Mouse (Mus musculus): ENCODE measurements at regions not wholly inside any gene's neighbourhood (a gene's known extent, or its start where the extent isn't known, plus 50 kb on each side); places are given as distances from the start of the nearest gene placed in this dataset.

DNA sequence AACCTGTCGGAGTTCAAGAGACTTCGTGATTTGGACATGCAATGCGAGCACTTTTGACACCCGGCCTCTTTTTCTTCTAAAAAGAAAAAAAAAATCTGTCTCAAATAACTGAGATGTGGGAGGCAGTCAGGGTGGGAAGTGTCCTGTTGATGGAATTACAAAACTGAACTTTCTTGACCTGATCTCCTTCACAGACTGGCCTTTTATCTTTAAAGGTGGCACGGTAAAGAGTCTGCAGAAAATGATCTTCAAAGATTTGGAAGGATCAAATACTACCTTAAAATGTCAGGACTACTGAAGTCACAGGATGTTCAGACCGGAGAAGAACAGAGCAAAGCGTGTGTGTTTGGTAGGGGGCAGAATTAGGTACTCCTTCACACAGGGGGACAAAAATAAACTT, 248.0 kb upstream of the Usp25 start:
- Histone ChIP-seq H3K4me3 (ENCODE audit: insufficient read depth in 1 of 2, low read depth in 1 of 2, low read length in 2 of 2, poor library complexity in 1 of 2, severe bottlenecking in 1 of 2) (no peak overlapping the region), H3K27ac (ENCODE audit: insufficient read depth, low read depth, low read length, poor library complexity, severe bottlenecking) (no peak overlapping the region), H3K4me1 (ENCODE audit: control insufficient read depth in 2 of 2, insufficient read depth in 2 of 2, low read length in 2 of 2, poor library complexity in 1 of 2) (no peaks in the 10 kb centered on the region), H3K36me3 (ENCODE audit: control insufficient read depth, insufficient read depth, low read length, poor library complexity, severe bottlenecking) (no peaks in the 10 kb centered on the region), H3K9ac (ENCODE audit: insufficient read depth, low read depth, low read length, poor library complexity, severe bottlenecking) (no peak overlapping the region), H3K9me3 (ENCODE audit: control insufficient read depth, insufficient read depth, low read depth, low read length) (no peaks in the 10 kb centered on the region)
- TF ChIP-seq ZC3H11A (IDR thresholded peaks at IDR 0.05; ENCODE audit: borderline replicate concordance, low read depth, low read length) (no peak), ZNF384 (IDR thresholded peaks at IDR 0.05; ENCODE audit: low read depth, low read length) (no peak), MAFK (IDR thresholded peaks at IDR 0.05; ENCODE audit: insufficient read depth, low read depth, low read length) (no peak), HCFC1 (IDR thresholded peaks at IDR 0.05; ENCODE audit: borderline replicate concordance, insufficient read depth, low read length) (no peak), CHD2 (IDR thresholded peaks at IDR 0.05; ENCODE audit: low read depth, low read length) (no peak)
- in situ Hi-C loops (cut with MboI; ENCODE audit: low sequenced_read_pairs in 2 of 2, unreplicated experiment in 2 of 2), result no loop called here
- no peak for DNase-seq (ENCODE audit: low read depth, low spot score)

DNA sequence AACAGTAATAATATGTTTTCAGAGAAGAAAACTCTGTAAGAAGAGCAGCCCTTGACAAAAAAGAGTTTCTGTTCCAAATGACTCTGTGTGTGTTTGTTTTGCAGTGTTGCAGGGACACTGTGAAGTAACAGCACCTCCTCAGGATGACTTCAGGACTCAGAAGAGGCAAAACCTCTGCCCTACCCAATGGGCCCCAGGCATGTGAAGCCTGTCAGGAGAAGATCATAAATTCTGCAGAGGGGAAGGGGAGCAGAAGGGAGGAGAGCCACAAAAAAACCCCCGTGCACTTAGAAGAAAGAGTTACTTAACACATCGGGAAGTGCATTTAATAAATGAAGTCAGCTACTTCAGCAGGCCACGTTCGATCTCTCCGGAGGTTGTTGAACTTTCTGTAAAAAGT, 248.5 kb upstream of the Usp25 start:
- H3K27ac ChIP-seq (ENCODE audit: insufficient read depth, low read depth, low read length, poor library complexity, severe bottlenecking), result no peak overlapping the region
- no peak overlapping the region for H3K4me3 ChIP-seq (ENCODE audit: insufficient read depth in 1 of 2, low read depth in 1 of 2, low read length in 2 of 2, poor library complexity in 1 of 2, severe bottlenecking in 1 of 2)
- DNase-seq (ENCODE audit: low read depth, low spot score), result no peak
- H3K9ac ChIP-seq (ENCODE audit: insufficient read depth, low read depth, low read length, poor library complexity, severe bottlenecking), result no peak overlapping the region
- TF ChIP-seq CHD2 (IDR thresholded peaks at IDR 0.05; ENCODE audit: low read depth, low read length) (no peak), ZC3H11A (IDR thresholded peaks at IDR 0.05; ENCODE audit: borderline replicate concordance, low read depth, low read length) (no peak)
- no peaks in the 10 kb centered on the region for H3K36me3 ChIP-seq (ENCODE audit: control insufficient read depth, insufficient read depth, low read length, poor library complexity, severe bottlenecking)
- H3K9me3 ChIP-seq (ENCODE audit: control insufficient read depth, insufficient read depth, low read depth, low read length), result no peaks in the 10 kb centered on the region
- in situ Hi-C loops (cut with MboI; ENCODE audit: low sequenced_read_pairs in 2 of 2, unreplicated experiment in 2 of 2), result no loop called here
- no peaks in the 10 kb centered on the region for H3K4me1 ChIP-seq (ENCODE audit: control insufficient read depth in 2 of 2, insufficient read depth in 2 of 2, low read length in 2 of 2, poor library complexity in 1 of 2)

DNA sequence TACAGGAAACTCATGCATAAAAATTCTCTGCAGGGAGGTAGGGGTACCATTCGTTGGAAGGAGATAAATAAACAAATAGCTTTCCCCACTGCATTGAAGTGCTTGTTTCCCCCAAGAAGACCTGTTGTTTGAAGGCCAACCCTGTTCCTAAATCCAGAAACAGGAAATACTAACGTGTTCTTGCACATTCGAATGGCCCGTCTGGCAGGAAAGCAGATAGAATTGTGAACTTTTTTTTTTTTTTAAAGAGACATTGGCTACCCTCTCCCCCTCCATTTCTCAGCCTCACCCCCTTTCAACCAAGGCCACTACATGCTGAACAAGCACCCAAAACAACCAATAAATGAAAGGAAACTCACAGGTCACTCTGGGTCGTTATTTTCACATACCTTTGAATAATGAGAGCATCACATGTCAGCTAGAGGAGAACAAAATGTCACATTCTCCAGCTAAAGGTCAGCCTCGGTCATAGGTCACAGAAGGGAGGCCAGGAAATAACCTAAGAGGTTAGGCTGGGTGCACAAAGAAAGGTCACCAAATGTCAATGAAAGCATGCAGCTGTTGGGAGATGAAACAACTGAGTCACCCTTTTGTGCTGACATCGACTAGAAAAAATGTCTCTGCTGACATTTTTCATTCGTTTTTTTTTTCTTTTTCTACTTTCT, 250.8 kb upstream of the Usp25 start:
- Histone ChIP-seq H3K4me3 (ENCODE audit: insufficient read depth in 1 of 2, low read depth in 1 of 2, low read length in 2 of 2, poor library complexity in 1 of 2, severe bottlenecking in 1 of 2) (no peak overlapping the region), H3K9me3 (ENCODE audit: control insufficient read depth, insufficient read depth, low read depth, low read length) (no peaks in the 10 kb centered on the region), H3K9ac (ENCODE audit: insufficient read depth, low read depth, low read length, poor library complexity, severe bottlenecking) (no peak overlapping the region), H3K36me3 (ENCODE audit: control insufficient read depth, insufficient read depth, low read length, poor library complexity, severe bottlenecking) (no peaks in the 10 kb centered on the region), H3K27ac (ENCODE audit: insufficient read depth, low read depth, low read length, poor library complexity, severe bottlenecking) (no peak overlapping the region), H3K4me1 (ENCODE audit: control insufficient read depth in 2 of 2, insufficient read depth in 2 of 2, low read length in 2 of 2, poor library complexity in 1 of 2) (no peaks in the 10 kb centered on the region)
- TF ChIP-seq MAFK (IDR thresholded peaks at IDR 0.05; ENCODE audit: insufficient read depth, low read depth, low read length) (peak; percentile 70), ZC3H11A (IDR thresholded peaks at IDR 0.05; ENCODE audit: borderline replicate concordance, low read depth, low read length) (no peak), ZNF384 (IDR thresholded peaks at IDR 0.05; ENCODE audit: low read depth, low read length) (peak; percentile 68; the same call in 1 of the 2 replicates), CHD2 (IDR thresholded peaks at IDR 0.05; ENCODE audit: low read depth, low read length) (no peak), HCFC1 (IDR thresholded peaks at IDR 0.05; ENCODE audit: borderline replicate concordance, insufficient read depth, low read length) (no peak)
- no peak for DNase-seq (ENCODE audit: low read depth, low spot score)
- in situ Hi-C loops (cut with MboI; ENCODE audit: low sequenced_read_pairs in 2 of 2, unreplicated experiment in 2 of 2), result no loop called here

DNA sequence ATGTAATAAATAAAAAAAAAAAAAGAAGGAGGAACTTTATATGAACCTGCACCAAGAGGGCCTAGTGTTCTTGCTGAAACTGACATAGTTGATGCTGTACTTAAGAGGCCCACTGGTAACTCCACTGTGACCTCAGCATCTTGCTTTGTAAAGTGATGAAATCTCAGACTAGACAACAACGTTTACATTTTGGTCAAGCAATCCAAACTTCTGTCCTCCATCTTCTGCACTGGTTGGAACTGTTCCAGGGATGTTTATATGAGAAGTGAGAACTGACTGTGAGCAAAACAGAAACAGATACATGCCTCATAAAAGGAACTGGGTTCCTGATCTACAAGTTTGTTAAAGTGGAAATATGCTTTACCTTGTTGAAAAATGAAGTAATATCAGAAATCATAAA, 251.7 kb upstream of the Usp25 start:
- in situ Hi-C loops (cut with MboI; ENCODE audit: low sequenced_read_pairs in 2 of 2, unreplicated experiment in 2 of 2), result no loop called here
- no peak overlapping the region for H3K9ac ChIP-seq (ENCODE audit: insufficient read depth, low read depth, low read length, poor library complexity, severe bottlenecking)
- H3K27ac ChIP-seq (ENCODE audit: insufficient read depth, low read depth, low read length, poor library complexity, severe bottlenecking), result no peak overlapping the region
- DNase-seq (ENCODE audit: low read depth, low spot score), result no peak
- no peaks in the 10 kb centered on the region for H3K4me1 ChIP-seq (ENCODE audit: control insufficient read depth in 2 of 2, insufficient read depth in 2 of 2, low read length in 2 of 2, poor library complexity in 1 of 2)
- H3K36me3 ChIP-seq (ENCODE audit: control insufficient read depth, insufficient read depth, low read length, poor library complexity, severe bottlenecking), result no peaks in the 10 kb centered on the region
- no peak overlapping the region for H3K4me3 ChIP-seq (ENCODE audit: insufficient read depth in 1 of 2, low read depth in 1 of 2, low read length in 2 of 2, poor library complexity in 1 of 2, severe bottlenecking in 1 of 2)
- TF ChIP-seq HCFC1 (IDR thresholded peaks at IDR 0.05; ENCODE audit: borderline replicate concordance, insufficient read depth, low read length) (no peak), ZC3H11A (IDR thresholded peaks at IDR 0.05; ENCODE audit: borderline replicate concordance, low read depth, low read length) (no peak), MAFK (IDR thresholded peaks at IDR 0.05; ENCODE audit: insufficient read depth, low read depth, low read length) (no peak), ZNF384 (IDR thresholded peaks at IDR 0.05; ENCODE audit: low read depth, low read length) (no peak), CHD2 (IDR thresholded peaks at IDR 0.05; ENCODE audit: low read depth, low read length) (no peak)
- H3K9me3 ChIP-seq (ENCODE audit: control insufficient read depth, insufficient read depth, low read depth, low read length), result no peaks in the 10 kb centered on the region

DNA sequence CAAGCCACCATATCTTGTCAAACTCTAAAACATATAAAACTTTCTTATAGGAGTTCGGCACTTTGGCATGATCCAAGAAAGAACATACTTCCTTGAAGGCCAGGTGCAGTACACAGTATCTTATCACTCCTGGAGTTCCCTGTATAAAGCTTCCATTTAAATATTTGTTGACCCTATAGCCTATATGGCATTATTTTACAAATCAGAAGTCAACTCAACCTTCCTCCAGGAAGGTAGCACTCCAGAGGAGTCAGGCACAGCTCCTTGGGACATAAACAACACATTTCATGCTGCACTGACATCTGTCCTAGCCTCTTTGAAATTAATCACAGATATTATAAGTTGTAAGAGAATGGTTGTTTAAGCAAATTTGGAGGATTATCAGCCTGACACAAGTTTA, 252.5 kb upstream of the Usp25 start:
- TF ChIP-seq ZNF384 (IDR thresholded peaks at IDR 0.05; ENCODE audit: low read depth, low read length), result no peak
- no peak for TF ChIP-seq MAFK (IDR thresholded peaks at IDR 0.05; ENCODE audit: insufficient read depth, low read depth, low read length)
- TF ChIP-seq ZC3H11A (IDR thresholded peaks at IDR 0.05; ENCODE audit: borderline replicate concordance, low read depth, low read length), result no peak
- no peak for TF ChIP-seq HCFC1 (IDR thresholded peaks at IDR 0.05; ENCODE audit: borderline replicate concordance, insufficient read depth, low read length)
- no peak for TF ChIP-seq CHD2 (IDR thresholded peaks at IDR 0.05; ENCODE audit: low read depth, low read length)

More for the DNA sequence above, 252.5 kb upstream of the Usp25 start:
- in situ Hi-C loops (cut with MboI; ENCODE audit: low sequenced_read_pairs in 2 of 2, unreplicated experiment in 2 of 2), result no loop called here
- no peak overlapping the region for H3K27ac ChIP-seq (ENCODE audit: insufficient read depth, low read depth, low read length, poor library complexity, severe bottlenecking)
- no peaks in the 10 kb centered on the region for H3K4me1 ChIP-seq (ENCODE audit: control insufficient read depth in 2 of 2, insufficient read depth in 2 of 2, low read length in 2 of 2, poor library complexity in 1 of 2)
- no peak for DNase-seq (ENCODE audit: low read depth, low spot score)
- H3K36me3 ChIP-seq (ENCODE audit: control insufficient read depth, insufficient read depth, low read length, poor library complexity, severe bottlenecking), result no peaks in the 10 kb centered on the region
- no peaks in the 10 kb centered on the region for H3K9me3 ChIP-seq (ENCODE audit: control insufficient read depth, insufficient read depth, low read depth, low read length)
- no peak overlapping the region for H3K9ac ChIP-seq (ENCODE audit: insufficient read depth, low read depth, low read length, poor library complexity, severe bottlenecking)
- H3K4me3 ChIP-seq (ENCODE audit: insufficient read depth in 1 of 2, low read depth in 1 of 2, low read length in 2 of 2, poor library complexity in 1 of 2, severe bottlenecking in 1 of 2), result no peak overlapping the region

Measured in ES-E14 (cell line).